Mouse (Mus musculus) adrenal gland, postnatal 25 days (tissue): ENCODE data around the gene Zfp354b. TPM values are rescaled to one million over a fixed set of nuclear protein-coding genes. Genes with fewer than 3 reads are reported as not detected.

Source experiments
- DNase-seq: peaks from one replicate; pipeline ENCODE4 v3.0.0; 2021; ENCODE audit warnings: mixed read lengths
- total RNA-seq: library from RNA; stranded (reverse); gene quantifications from 2 replicates; pipeline ENCODE4 v1.2.3, GENCODE M21; 2021

Gene Zfp354b
- total RNA-seq, 1 experiment from 2014 or later = 3.4 TPM

GRCm38 (mm10) chr11:50883756-50884155, 47.7 kb downstream of the Zfp354b start:
- DNase-seq = no peak

GRCm38 (mm10) chr11:50878641-50879040, 52.8 kb downstream of the Zfp354b start:
- DNase-seq = no peak

Other genes with a start within 250 kb of the Zfp354b start
- gene Zfp354c, start 103.9 kb downstream of the Zfp354b start, total RNA-seq = 5.5 and 5.6 TPM in 2 replicates
- 0.62 and 1.0 TPM in 2 replicates for gene Zfp879, start 90.1 kb downstream of the Zfp354b start, total RNA-seq
- not detected in 2 replicates for gene Grm6, start 80.9 kb downstream of the Zfp354b start, total RNA-seq
- gene Zfp454, start 44.0 kb downstream of the Zfp354b start, total RNA-seq = 4.7 and 6.3 TPM in 2 replicates
- gene Zfp2, start 15.5 kb downstream of the Zfp354b start, total RNA-seq = 7.4 and 11.2 TPM in 2 replicates
- not detected in 2 replicates for gene 4933414I15Rik, start 12.1 kb upstream of the Zfp354b start, total RNA-seq
- not detected in 2 replicates for gene Prop1, start 22.1 kb upstream of the Zfp354b start, total RNA-seq
- not detected in 2 replicates for gene Olfr1378, start 34.9 kb upstream of the Zfp354b start, total RNA-seq
- gene Olfr1377, start 50.3 kb upstream of the Zfp354b start, total RNA-seq = not detected in 2 replicates
- not detected in 2 replicates for gene Olfr51, start 72.0 kb upstream of the Zfp354b start, total RNA-seq
- gene Olfr54, start 82.6 kb upstream of the Zfp354b start, total RNA-seq = 0.33 and 0.49 TPM in 2 replicates
- gene Olfr1375, start 116.5 kb upstream of the Zfp354b start, total RNA-seq = not detected in 2 replicates
- gene Zfp354a, start 127.6 kb upstream of the Zfp354b start, total RNA-seq = 8.0 and 8.8 TPM in 2 replicates